20 mouse cellular contexts compared by ENCODE assay signal in genomic region chr10:106295501-106295900, GRCm38 (mm10).
DNase-seq lines count a peak whose midpoint lies in the region; ATAC-seq and TF ChIP-seq lines count a peak whose summit lies in the region.
"Had no signal": no experiment of that assay in that cellular context is flagged by ENCODE, and none has a peak within 500 bp of the region (broad histone marks: within the 10 kb centered on the region; RNA-seq: fewer than 3 reads in every experiment).

No protein-coding gene starts in this region.

- no peak overlapping the region for H3K4me2 ChIP-seq in embryonic facial prominence, embryonic 11.5 days (ENCODE audit: low read depth, low read length)
- no peak overlapping the region for H3K4me2 ChIP-seq in intestine, embryonic 16.5 days (ENCODE audit: low read depth, low read length)
- H3K4me2 ChIP-seq: forebrain, embryonic 15.5 days; hindbrain, embryonic 12.5 days had no signal

- no peak for ATAC-seq in embryonic facial prominence, embryonic 11.5 days (replicated peaks; ENCODE audit: insufficient number of reproducible peaks, low FRiP score, low TSS enrichment, low read depth)
- no peak for ATAC-seq in intestine, embryonic 16.5 days
- ATAC-seq: forebrain, embryonic 15.5 days; hindbrain, embryonic 16.5 days; inflammation-experienced regulatory T-cells, adult 6 months had no signal

- in situ Hi-C loops in ES-E14 (cut with MboI; ENCODE audit: low sequenced_read_pairs in 2 of 2, unreplicated experiment in 2 of 2) = no loop called here

- H3K4me3 ChIP-seq in embryonic facial prominence, embryonic 11.5 days (ENCODE audit: low read depth, low read length) = no peak overlapping the region
- H3K4me3 ChIP-seq in embryonic facial prominence, embryonic 10.5 days = no peak overlapping the region
- H3K4me3 ChIP-seq in ES-E14 (ENCODE audit: insufficient read depth in 1 of 2, low read depth in 1 of 2, low read length in 2 of 2, poor library complexity in 1 of 2, severe bottlenecking in 1 of 2) = no peak overlapping the region
- no peak overlapping the region for H3K4me3 ChIP-seq in intestine, embryonic 16.5 days (ENCODE audit: low read length)
- H3K4me3 ChIP-seq: forebrain, embryonic 15.5 days; heart, embryonic 10.5 days; hindbrain, embryonic 12.5 days had no signal

- WGBS in embryonic facial prominence, embryonic 11.5 days = 81% methylated on average over 5 of the region's 5 CpGs
- 81% methylated on average over 5 of the region's 5 CpGs for WGBS in embryonic facial prominence, embryonic 10.5 days
- WGBS in intestine, embryonic 16.5 days = 84% methylated on average over 5 of the region's 5 CpGs

- H3K36me3 ChIP-seq in embryonic facial prominence, embryonic 11.5 days (replicated peaks; ENCODE audit: control insufficient read depth, insufficient read depth, low read depth, low read length) = no peaks in the 10 kb centered on the region
- no peaks in the 10 kb centered on the region for H3K36me3 ChIP-seq in embryonic facial prominence, embryonic 10.5 days (replicated peaks)
- H3K36me3 ChIP-seq in ES-E14 (ENCODE audit: control insufficient read depth, insufficient read depth, low read length, poor library complexity, severe bottlenecking) = no peaks in the 10 kb centered on the region
- H3K36me3 ChIP-seq in intestine, embryonic 16.5 days (ENCODE audit: control insufficient read depth, insufficient read depth, low read length) = no peaks in the 10 kb centered on the region
- H3K36me3 ChIP-seq: forebrain, embryonic 15.5 days; heart, embryonic 10.5 days; hindbrain, embryonic 12.5 days had no signal

- no peaks in the 10 kb centered on the region for H3K9me3 ChIP-seq in embryonic facial prominence, embryonic 11.5 days (replicated peaks; ENCODE audit: control insufficient read depth, low read length)
- no peaks in the 10 kb centered on the region for H3K9me3 ChIP-seq in embryonic facial prominence, embryonic 10.5 days
- H3K9me3 ChIP-seq in ES-E14 (ENCODE audit: control insufficient read depth, insufficient read depth, low read depth, low read length) = no peaks in the 10 kb centered on the region
- no peaks in the 10 kb centered on the region for H3K9me3 ChIP-seq in intestine, embryonic 16.5 days (ENCODE audit: control insufficient read depth, low read length)
- H3K9me3 ChIP-seq: forebrain, embryonic 15.5 days; heart, embryonic 10.5 days; hindbrain, embryonic 12.5 days had no signal

- no peaks in the 10 kb centered on the region for H3K27me3 ChIP-seq in embryonic facial prominence, embryonic 11.5 days (ENCODE audit: control insufficient read depth, insufficient read depth, low read length)
- H3K27me3 ChIP-seq in embryonic facial prominence, embryonic 10.5 days (replicated peaks; ENCODE audit: low read depth, poor library complexity, severe bottlenecking) = no peaks in the 10 kb centered on the region
- no peaks in the 10 kb centered on the region for H3K27me3 ChIP-seq in intestine, embryonic 16.5 days (replicated peaks; ENCODE audit: control insufficient read depth, insufficient read depth, low read length)
- H3K27me3 ChIP-seq: forebrain, embryonic 15.5 days; hindbrain, embryonic 12.5 days had no signal

- H3K27ac ChIP-seq in embryonic facial prominence, embryonic 11.5 days (replicated peaks; ENCODE audit: low read depth, low read length) = no peak overlapping the region
- no peak overlapping the region for H3K27ac ChIP-seq in embryonic facial prominence, embryonic 10.5 days (replicated peaks)
- H3K27ac ChIP-seq in ES-E14 (ENCODE audit: insufficient read depth, low read depth, low read length, poor library complexity, severe bottlenecking) = no peak overlapping the region
- no peak overlapping the region for H3K27ac ChIP-seq in intestine, embryonic 16.5 days (ENCODE audit: low read length)
- H3K27ac ChIP-seq: forebrain, embryonic 15.5 days; heart, embryonic 10.5 days; hindbrain, embryonic 12.5 days had no signal

- H3K4me1 ChIP-seq in embryonic facial prominence, embryonic 11.5 days (ENCODE audit: control insufficient read depth, insufficient read depth, low read length) = no peaks in the 10 kb centered on the region
- H3K4me1 ChIP-seq in embryonic facial prominence, embryonic 10.5 days = no peaks in the 10 kb centered on the region
- H3K4me1 ChIP-seq in ES-E14 (ENCODE audit: control insufficient read depth in 2 of 2, insufficient read depth in 2 of 2, low read length in 2 of 2, poor library complexity in 1 of 2) = no peaks in the 10 kb centered on the region
- H3K4me1 ChIP-seq in intestine, embryonic 16.5 days (ENCODE audit: control insufficient read depth, insufficient read depth, low read length) = no peaks in the 10 kb centered on the region
- H3K4me1 ChIP-seq: forebrain, embryonic 15.5 days; heart, embryonic 10.5 days; hindbrain, embryonic 12.5 days had no signal

- peak; percentile 35 for DNase-seq in embryonic facial prominence, embryonic 11.5 days (ENCODE audit: low spot score)
- DNase-seq in embryonic facial prominence, embryonic 10.5 days (ENCODE audit: low spot score) = no peak
- DNase-seq in ES-E14 (ENCODE audit: low read depth, low spot score) (peak; percentile 6), R1 (ENCODE audit: low read depth, low spot score) (peak; percentile 2)
- peak; percentile 4 for DNase-seq in forelimb bud, embryonic 11.5 days (ENCODE audit: low read depth, low spot score)
- no peak for DNase-seq in cerebellum, adult 11 months
- DNase-seq: adrenal gland, postnatal 10 days; cerebellum, adult 18-20 months; cerebellum, adult 9-11 months; cerebellum, postnatal 36 days; gastrocnemius, postnatal 10 days; heart, adult 18-20 months; heart, postnatal 10 days; heart, postnatal 4 days had no signal

- no peak overlapping the region for H3K9ac ChIP-seq in embryonic facial prominence, embryonic 11.5 days (replicated peaks; ENCODE audit: low read length)
- H3K9ac ChIP-seq in ES-E14 (ENCODE audit: insufficient read depth, low read depth, low read length, poor library complexity, severe bottlenecking) = no peak overlapping the region
- H3K9ac ChIP-seq in intestine, embryonic 16.5 days (ENCODE audit: low read depth, low read length) = no peak overlapping the region
- H3K9ac ChIP-seq: forebrain, embryonic 15.5 days; hindbrain, embryonic 12.5 days had no signal

TF ChIP-seq in ES-E14, 5 proteins besides CTCF, POLR2A, EP300 and RAD21:
- TF ChIP-seq MAFK (IDR thresholded peaks at IDR 0.05; ENCODE audit: insufficient read depth, low read depth, low read length) = no peak
- TF ChIP-seq CHD2 (IDR thresholded peaks at IDR 0.05; ENCODE audit: low read depth, low read length) = no peak
- no peak for TF ChIP-seq HCFC1 (IDR thresholded peaks at IDR 0.05; ENCODE audit: borderline replicate concordance, insufficient read depth, low read length)
TF ChIP-seq in ES-E14: peak in this region for 0.

Comparison
In these comparisons a context has a peak if more than half of its experiments do, and no peak if none do; other contexts are left out.
1. DNase-seq: peak in embryonic facial prominence, embryonic 11.5 days (single experiment), ES-E14 (single experiment), R1 (single experiment) and forelimb bud, embryonic 11.5 days (single experiment); none in embryonic facial prominence, embryonic 10.5 days (single experiment) and cerebellum, adult 11 months (single experiment).